Mouse (Mus musculus) adrenal gland (tissue): ENCODE results near the gene Fhdc1.

ENCODE experiments used
- intact Hi-C: fragments of 180-260 bp; cut with DNase I; formaldehyde crosslinking; loops from one replicate; pipeline ENCODE4 v1.15.1; 2025

The Fhdc1 gene

GRCm38 (mm10) chr3:84474981-84475775 is 5.1 kb downstream of the Fhdc1 start:
- intact Hi-C loops: no loop called here

- intact Hi-C loops: no loop called here
Observed at GRCm38 (mm10) chr3:84474398-84474797, 5.8 kb downstream of the Fhdc1 start.

GRCm38 (mm10) chr3:84472955-84473354 is 7.3 kb downstream of the Fhdc1 start:
- intact Hi-C loops: no loop called here

DNA sequence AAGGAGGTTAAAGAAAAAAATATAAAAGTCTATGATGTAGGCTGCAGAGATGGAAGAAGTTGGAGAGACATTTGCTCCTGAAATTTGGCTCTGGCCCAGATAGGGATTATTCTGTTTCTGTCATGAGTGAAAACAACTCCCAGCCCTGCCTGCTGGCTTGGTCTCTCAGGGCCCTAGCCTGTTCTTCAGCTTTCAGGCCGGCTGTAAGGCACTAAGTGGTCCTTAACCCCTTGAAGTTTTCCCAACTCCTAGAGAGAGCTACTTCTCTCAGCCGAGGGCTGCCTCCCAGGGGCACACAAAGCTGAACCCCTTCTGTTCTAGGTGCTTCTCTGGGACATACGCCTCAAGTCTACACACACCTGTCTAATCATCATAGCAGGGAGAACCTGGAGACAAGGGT is 7.7 kb downstream of the Fhdc1 start:
- intact Hi-C loops: no loop called here

- intact Hi-C loops: no loop called here
Observed at GRCm38 (mm10) chr3:84471146-84471545, 9.1 kb downstream of the Fhdc1 start.

GRCm38 (mm10) chr3:84468111-84468453 is 12.1 kb downstream of the Fhdc1 start:
- intact Hi-C loops: no loop called here

DNA sequence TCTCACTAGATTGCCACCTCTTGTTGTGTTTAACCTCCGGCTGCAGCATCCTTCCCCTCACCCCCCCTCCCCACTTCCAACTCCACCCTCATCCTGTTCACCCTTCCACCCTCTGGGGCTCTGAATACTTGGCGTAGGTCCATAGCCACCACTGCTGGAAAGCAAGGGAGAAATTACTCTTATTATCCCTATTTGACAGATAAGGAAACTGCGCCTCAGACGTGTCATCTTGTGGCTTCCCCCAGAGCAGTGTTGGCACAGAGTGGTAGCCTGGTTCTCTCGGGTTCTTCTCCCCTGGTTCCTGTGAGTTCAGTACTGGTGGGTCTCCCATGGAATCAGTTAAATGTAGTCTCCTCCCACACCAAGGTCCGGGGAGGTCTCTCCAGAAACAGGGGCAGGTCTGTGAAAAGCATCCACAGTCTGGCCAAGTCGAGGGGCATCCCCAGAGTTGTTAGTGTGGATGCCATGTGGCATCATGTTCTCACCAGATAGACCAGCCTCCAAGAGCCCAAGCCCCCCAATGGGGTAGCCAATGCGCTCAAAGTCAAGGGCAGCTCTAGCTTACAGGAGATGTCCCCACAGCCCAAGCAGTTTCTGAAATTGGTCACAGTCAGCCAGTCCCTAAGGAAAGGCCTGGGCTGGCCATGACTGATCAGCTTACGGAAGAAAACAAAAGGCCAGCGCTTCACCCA is 12.7 kb downstream of the Fhdc1 start:
- intact Hi-C loops: no loop called here

- intact Hi-C loops: no loop called here
Observed at GRCm38 (mm10) chr3:84465822-84466500, 14.3 kb downstream of the Fhdc1 start.

- intact Hi-C loops: no loop called here
Observed at GRCm38 (mm10) chr3:84461687-84462086, 18.5 kb downstream of the Fhdc1 start.

GRCm38 (mm10) chr3:84460952-84461351 is 19.3 kb downstream of the Fhdc1 start:
- intact Hi-C loops: no loop called here

DNA sequence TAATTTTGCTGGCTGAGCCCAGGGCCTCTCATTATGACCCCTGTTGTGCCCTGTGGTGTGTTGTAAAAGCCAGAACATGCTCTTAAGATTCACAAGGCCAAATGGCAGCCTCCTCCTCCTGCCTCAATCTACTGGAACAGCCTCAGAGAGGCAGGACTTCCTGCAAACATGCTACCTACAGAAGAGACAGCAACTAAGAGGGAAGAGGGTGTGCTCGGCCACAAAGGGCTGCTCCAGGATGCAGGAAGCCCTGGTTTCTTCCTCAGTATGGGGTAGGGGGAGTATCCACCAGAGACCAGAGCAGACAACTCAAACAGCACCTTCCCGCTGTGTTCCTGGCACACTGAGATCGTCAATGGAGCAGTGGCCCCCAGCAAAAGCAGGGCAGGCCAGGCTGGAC is 19.7 kb downstream of the Fhdc1 start:
- intact Hi-C loops: no loop called here

GRCm38 (mm10) chr3:84455733-84456417 is 24.4 kb downstream of the Fhdc1 start:
- intact Hi-C loops: loop anchor here (2.0 kb wide), 1 partner anchor 23 kb away; no protein-coding TSS in a partner anchor

DNA sequence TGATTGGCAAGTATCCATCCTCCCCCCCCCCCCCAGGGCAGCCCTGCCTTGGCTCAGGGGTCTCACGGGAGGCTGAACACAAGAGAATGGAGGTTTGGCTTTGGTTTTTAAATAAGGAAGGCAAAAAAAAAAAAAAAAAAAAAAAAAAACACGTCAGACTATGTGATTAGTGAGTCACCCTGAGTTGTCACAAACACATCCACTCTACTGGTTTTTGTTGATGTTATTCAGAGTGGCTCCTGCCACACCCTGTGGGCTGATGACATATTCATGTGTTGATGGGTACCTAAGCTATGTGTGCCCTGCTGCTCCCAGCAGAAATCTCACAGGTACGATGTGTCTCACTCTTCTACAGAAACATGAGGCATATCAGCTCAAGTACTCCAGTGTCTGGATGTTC is 29.6 kb downstream of the Fhdc1 start:
- intact Hi-C loops: loop anchor here (5.0 kb wide), 1 partner anchor 92 kb away; no protein-coding TSS in a partner anchor

DNA sequence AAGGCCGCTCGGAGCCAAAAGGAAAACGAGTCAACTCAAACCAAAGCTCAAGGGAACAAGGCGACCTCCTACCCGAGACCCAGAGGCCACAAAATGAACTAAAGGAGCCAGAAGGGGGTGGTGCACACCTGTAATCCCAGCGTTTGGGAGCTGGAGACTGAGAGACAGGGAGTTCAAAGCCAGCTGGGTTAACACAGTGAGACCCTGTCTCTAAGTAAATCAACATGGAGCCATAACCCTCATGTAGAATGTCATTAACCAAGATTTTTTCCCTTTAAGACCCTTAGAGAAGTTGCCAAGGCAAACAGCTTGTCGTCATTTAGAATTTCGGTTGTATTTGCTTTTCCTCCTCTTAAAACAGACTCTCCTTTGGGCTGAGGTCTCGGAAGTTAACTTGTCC is 31.2 kb downstream of the Fhdc1 start:
- intact Hi-C loops: no loop called here

GRCm38 (mm10) chr3:84447803-84448202 is 32.4 kb downstream of the Fhdc1 start:
- intact Hi-C loops: no loop called here

DNA sequence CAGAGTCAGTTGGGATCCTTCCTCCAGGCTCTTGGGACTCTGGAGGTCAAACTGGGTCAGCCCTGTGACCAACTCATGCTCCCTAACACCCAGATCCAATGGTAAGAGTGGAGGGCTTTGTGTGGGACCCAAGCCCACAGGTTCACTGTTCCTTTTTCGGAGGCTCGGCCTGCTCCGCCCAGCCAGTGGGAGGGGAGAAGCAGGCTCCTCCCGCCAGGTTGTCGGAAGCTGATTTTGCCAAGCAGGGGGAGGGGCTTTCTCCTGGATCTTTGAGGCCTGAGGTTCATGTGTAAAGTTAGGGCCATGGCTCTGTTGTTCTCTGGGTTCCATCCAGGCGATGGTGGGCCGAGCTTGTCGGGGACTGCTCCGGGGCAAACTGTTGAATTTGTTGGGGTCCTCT is 34.4 kb downstream of the Fhdc1 start:
- intact Hi-C loops: no loop called here

DNA sequence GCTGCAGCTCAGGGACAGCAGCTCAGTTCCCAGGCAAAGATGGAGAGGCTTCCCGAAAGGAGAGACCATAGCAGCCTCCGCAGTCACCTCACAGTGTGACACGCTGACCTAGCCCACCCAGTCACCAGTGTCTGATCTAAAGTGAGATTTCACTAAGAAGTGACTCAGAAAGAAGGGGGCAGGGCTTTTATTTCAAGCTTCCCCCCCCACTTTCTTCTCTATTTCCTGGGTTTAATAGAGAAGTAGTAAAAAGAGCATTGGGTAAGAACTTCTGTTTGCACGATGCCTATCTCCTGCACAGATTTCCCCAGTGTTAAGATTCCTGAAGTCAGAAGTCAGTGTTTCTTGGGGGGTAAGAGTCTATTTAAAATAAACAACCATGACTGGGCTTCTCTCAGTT is 37.3 kb downstream of the Fhdc1 start:
- intact Hi-C loops: no loop called here

GRCm38 (mm10) chr3:84439431-84440210 is 40.6 kb downstream of the Fhdc1 start:
- intact Hi-C loops: no loop called here

DNA sequence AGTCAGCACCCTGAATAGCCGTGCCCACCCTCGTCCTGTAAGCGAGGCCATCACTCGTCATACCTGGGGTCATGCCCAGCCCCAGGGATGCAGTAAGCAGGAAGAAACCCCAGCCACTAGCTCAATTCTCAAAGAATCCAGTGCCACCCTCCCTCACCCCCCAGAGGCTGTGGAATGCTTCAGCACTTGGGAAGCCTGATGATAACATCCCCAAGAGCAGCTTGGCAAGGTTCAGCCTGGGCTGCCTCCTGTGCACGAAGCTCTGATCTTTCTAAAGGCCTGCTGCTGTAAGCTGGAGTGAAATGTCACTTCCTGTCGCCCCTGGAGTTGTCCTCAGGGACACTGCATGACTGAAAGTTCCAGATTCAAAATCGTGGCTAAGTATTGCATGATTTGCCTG is 41.4 kb downstream of the Fhdc1 start:
- intact Hi-C loops: no loop called here

- intact Hi-C loops: no loop called here
Observed at GRCm38 (mm10) chr3:84438118-84438517, 42.1 kb downstream of the Fhdc1 start.

GRCm38 (mm10) chr3:84436947-84437346 is 43.3 kb downstream of the Fhdc1 start:
- intact Hi-C loops: no loop called here
